Mouse (Mus musculus) CD8-positive naive resting alpha-beta T cell, adult 57 days (primary cell): ENCODE data around the gene Atp7a. TPM values are rescaled to one million over a fixed set of nuclear protein-coding genes. Genes with fewer than 3 reads are reported as not detected.

ENCODE experiments used
- total RNA-seq: library from RNA; stranded (reverse); gene quantifications from one replicate; pipeline ENCODE4 v1.2.4, GENCODE M21; 2023

The Atp7a gene
- 12.8 TPM for total RNA-seq

GRCm38 (mm10) chrX:106026418-106027342 lies at the start of gene Atp7a:
Gene Atp7a, plus strand, starts transcription at chrX:106027276.

GRCm38 (mm10) chrX:106011465-106012159 lies 15.5 kb upstream of the Atp7a start, which contains the start of gene Magt1:
Gene Magt1, minus strand, starts transcription at chrX:106011906.

GRCm38 (mm10) chrX:106015571-106016322 lies 11.3 kb upstream of the Atp7a start, which contains the start of gene Cox7b:
Gene Cox7b, plus strand, starts transcription at chrX:106015700.

GRCm38 (mm10) chrX:106142936-106143335 lies 115.9 kb downstream of the Atp7a start, which contains the start of gene Tlr13:
Gene Tlr13, plus strand, starts transcription at chrX:106143204.

Other genes with a start within 250 kb of the Atp7a start
- 205 TPM for gene Atrx, start 97.9 kb upstream of the Atp7a start, total RNA-seq
- 36.5 TPM for gene Magt1, start 15.4 kb upstream of the Atp7a start, total RNA-seq
- gene Cox7b, start 11.6 kb upstream of the Atp7a start, total RNA-seq = 128 TPM
- gene Tlr13, start 115.9 kb downstream of the Atp7a start, total RNA-seq = 1.3 TPM
- 86.4 TPM for gene Pgk1, start 159.8 kb downstream of the Atp7a start, total RNA-seq
- 10.5 TPM for gene Taf9b, start 193.9 kb downstream of the Atp7a start, total RNA-seq
- not detected for gene Fnd3c2, start 228.1 kb downstream of the Atp7a start, total RNA-seq